In the genomic region with DNA sequence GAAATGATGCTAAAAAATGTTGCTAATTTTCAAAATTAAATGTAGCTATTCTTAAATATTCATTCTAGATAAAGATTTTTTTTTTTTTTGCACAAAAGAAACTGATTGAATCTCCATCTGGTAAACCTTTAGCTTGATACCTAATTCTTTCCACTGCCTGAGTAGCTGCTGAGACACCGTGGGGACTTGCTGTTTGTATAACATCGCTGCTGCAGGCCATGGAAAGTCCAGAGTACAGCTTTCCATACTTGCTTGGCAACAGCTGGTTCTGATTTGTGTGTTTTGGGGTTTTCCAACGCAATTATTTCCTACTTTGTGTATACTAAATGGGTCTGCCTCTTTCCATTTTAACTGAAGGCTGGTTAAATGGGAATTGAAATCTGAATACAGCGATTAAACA, we compare ENCODE assay signal across 15 mouse cellular contexts.
DNase-seq lines count a peak whose midpoint lies in the region; ATAC-seq lines count a peak whose summit lies in the region.
"Had no signal": no experiment of that assay in that cellular context is flagged by ENCODE, and none has a peak within 500 bp of the region (broad histone marks: within the 10 kb centered on the region; RNA-seq: fewer than 3 reads in every experiment).

No protein-coding gene starts in this region.

- no peaks in the 10 kb centered on the region for H3K9me3 ChIP-seq in hindbrain, embryonic 11.5 days (ENCODE audit: control insufficient read depth, low read length)
- H3K9me3 ChIP-seq in hindbrain, embryonic 13.5 days = no peaks in the 10 kb centered on the region
- H3K9me3 ChIP-seq in embryonic facial prominence, embryonic 14.5 days (ENCODE audit: control insufficient read depth, low read length) = no peaks in the 10 kb centered on the region
- no peaks in the 10 kb centered on the region for H3K9me3 ChIP-seq in limb, embryonic 13.5 days
- no peaks in the 10 kb centered on the region for H3K9me3 ChIP-seq in kidney, embryonic 16.5 days (ENCODE audit: low read length)
- H3K9me3 ChIP-seq: heart, embryonic 15.5 days; hindbrain, embryonic 15.5 days; lung, embryonic 15.5 days had no signal

- WGBS in hindbrain, embryonic 11.5 days = 60% methylated on average over 4 of the region's 4 CpGs
- WGBS in hindbrain, embryonic 13.5 days = 68% methylated on average over 4 of the region's 4 CpGs
- WGBS in embryonic facial prominence, embryonic 14.5 days = 20% methylated on average over 4 of the region's 4 CpGs
- WGBS in limb, embryonic 13.5 days = 13% methylated on average over 4 of the region's 4 CpGs
- 63% methylated on average over 4 of the region's 4 CpGs for WGBS in kidney, embryonic 16.5 days

- no peak overlapping the region for H3K9ac ChIP-seq in hindbrain, embryonic 11.5 days (ENCODE audit: low read depth, low read length)
- H3K9ac ChIP-seq in hindbrain, embryonic 13.5 days = no peak overlapping the region
- H3K9ac ChIP-seq in embryonic facial prominence, embryonic 14.5 days (ENCODE audit: low read depth, low read length) = no peak overlapping the region
- H3K9ac ChIP-seq in limb, embryonic 13.5 days = no peak overlapping the region
- no peak overlapping the region for H3K9ac ChIP-seq in kidney, embryonic 16.5 days (replicated peaks; ENCODE audit: low read length)
- H3K9ac ChIP-seq: heart, embryonic 15.5 days; hindbrain, embryonic 15.5 days; lung, embryonic 15.5 days had no signal

- H3K4me3 ChIP-seq in hindbrain, embryonic 11.5 days (ENCODE audit: low read depth, low read length) = no peak overlapping the region
- no peak overlapping the region for H3K4me3 ChIP-seq in hindbrain, embryonic 13.5 days
- H3K4me3 ChIP-seq in embryonic facial prominence, embryonic 14.5 days (ENCODE audit: low read depth, low read length) = no peak overlapping the region
- no peak overlapping the region for H3K4me3 ChIP-seq in limb, embryonic 13.5 days
- no peak overlapping the region for H3K4me3 ChIP-seq in kidney, embryonic 16.5 days (ENCODE audit: low read length)
- H3K4me3 ChIP-seq: heart, embryonic 15.5 days; hindbrain, embryonic 15.5 days; lung, embryonic 15.5 days had no signal

- peak; percentile 17 for DNase-seq in hindbrain, embryonic 11.5 days (ENCODE audit: low spot score)
- peak; percentile 51 for DNase-seq in embryo, embryonic 10 days (ENCODE audit: low spot score)
- peak; percentile 94 for DNase-seq in embryonic facial prominence, embryonic 14.5 days (ENCODE audit: low spot score)
- no peak for DNase-seq in kidney, postnatal 25 days
- DNase-seq: adrenal gland, postnatal 10 days; cerebellum, adult 8-10 months; kidney, adult 8-10 months; right cerebral cortex, postnatal 4 days had no signal

- no peak for ATAC-seq in hindbrain, embryonic 11.5 days (ENCODE audit: low FRiP score)
- ATAC-seq in hindbrain, embryonic 13.5 days (ENCODE audit: low FRiP score) = no peak
- ATAC-seq in embryonic facial prominence, embryonic 14.5 days (ENCODE audit: low read depth) = peak; percentile 30; the same call in 1 of the 2 replicates
- ATAC-seq in limb, embryonic 13.5 days (ENCODE audit: low FRiP score, low read depth) = peak; percentile 76; the same call in 1 of the 2 replicates
- no peak for ATAC-seq in kidney, embryonic 16.5 days (ENCODE audit: low FRiP score, low TSS enrichment)

- H3K36me3 ChIP-seq in hindbrain, embryonic 11.5 days (ENCODE audit: control insufficient read depth, insufficient read depth, low read length) = no peaks in the 10 kb centered on the region
- no peaks in the 10 kb centered on the region for H3K36me3 ChIP-seq in hindbrain, embryonic 13.5 days
- H3K36me3 ChIP-seq in embryonic facial prominence, embryonic 14.5 days (ENCODE audit: control insufficient read depth, insufficient read depth, low read length) = no peaks in the 10 kb centered on the region
- H3K36me3 ChIP-seq in limb, embryonic 13.5 days = no peaks in the 10 kb centered on the region
- H3K36me3 ChIP-seq in kidney, embryonic 16.5 days (ENCODE audit: insufficient read depth, low read length) = no peaks in the 10 kb centered on the region
- H3K36me3 ChIP-seq: heart, embryonic 15.5 days; hindbrain, embryonic 15.5 days; lung, embryonic 15.5 days had no signal

- H3K4me1 ChIP-seq in hindbrain, embryonic 11.5 days (replicated peaks; ENCODE audit: control insufficient read depth, insufficient read depth, low read length) = no peaks in the 10 kb centered on the region
- no peaks in the 10 kb centered on the region; the same call in 1 of the 2 replicates for H3K4me1 ChIP-seq in hindbrain, embryonic 13.5 days (replicated peaks)
- H3K4me1 ChIP-seq in embryonic facial prominence, embryonic 14.5 days (ENCODE audit: control insufficient read depth, insufficient read depth, low read length) = peaks cover 12% of the 10 kb centered on the region
- H3K4me1 ChIP-seq in limb, embryonic 13.5 days = peaks cover 17% of the 10 kb centered on the region
- H3K4me1 ChIP-seq in kidney, embryonic 16.5 days (ENCODE audit: insufficient read depth, low read length) = no peaks in the 10 kb centered on the region
- H3K4me1 ChIP-seq: heart, embryonic 15.5 days; lung, embryonic 15.5 days had no signal

- no peak overlapping the region for H3K4me2 ChIP-seq in hindbrain, embryonic 11.5 days (replicated peaks; ENCODE audit: low read depth, low read length)
- no peak overlapping the region for H3K4me2 ChIP-seq in hindbrain, embryonic 13.5 days
- no peak overlapping the region for H3K4me2 ChIP-seq in embryonic facial prominence, embryonic 14.5 days (ENCODE audit: low read depth, low read length)
- H3K4me2 ChIP-seq in limb, embryonic 13.5 days (replicated peaks) = no peak overlapping the region
- no peak overlapping the region for H3K4me2 ChIP-seq in kidney, embryonic 16.5 days (replicated peaks; ENCODE audit: low read depth, low read length)
- H3K4me2 ChIP-seq: heart, embryonic 15.5 days; hindbrain, embryonic 15.5 days; liver, embryonic 11.5 days; lung, embryonic 15.5 days had no signal

- H3K27ac ChIP-seq in hindbrain, embryonic 11.5 days (ENCODE audit: low read depth, low read length) = no peak overlapping the region
- H3K27ac ChIP-seq in hindbrain, embryonic 13.5 days = no peak overlapping the region
- peak overlapping the region; percentile 59 for H3K27ac ChIP-seq in embryonic facial prominence, embryonic 14.5 days (replicated peaks; ENCODE audit: low read depth, low read length)
- peak overlapping the region; percentile 61; the same call in 1 of the 2 replicates for H3K27ac ChIP-seq in limb, embryonic 13.5 days
- H3K27ac ChIP-seq in kidney, embryonic 16.5 days (ENCODE audit: low read length) = no peak overlapping the region
- H3K27ac ChIP-seq: heart, embryonic 15.5 days; lung, embryonic 15.5 days had no signal

- H3K27me3 ChIP-seq in hindbrain, embryonic 11.5 days (ENCODE audit: control insufficient read depth, insufficient read depth, low read length) = no peaks in the 10 kb centered on the region
- no peaks in the 10 kb centered on the region for H3K27me3 ChIP-seq in hindbrain, embryonic 13.5 days
- no peaks in the 10 kb centered on the region for H3K27me3 ChIP-seq in embryonic facial prominence, embryonic 14.5 days (replicated peaks; ENCODE audit: control insufficient read depth, insufficient read depth, low read length)
- H3K27me3 ChIP-seq in limb, embryonic 13.5 days = no peaks in the 10 kb centered on the region
- no peaks in the 10 kb centered on the region for H3K27me3 ChIP-seq in kidney, embryonic 16.5 days (ENCODE audit: insufficient read depth, low read length)
- H3K27me3 ChIP-seq: heart, embryonic 15.5 days; hindbrain, embryonic 15.5 days; lung, embryonic 15.5 days had no signal

Comparison
In these comparisons a context has a peak if more than half of its experiments do, and no peak if none do; other contexts are left out.
1. ATAC-seq: peak in embryonic facial prominence, embryonic 14.5 days (single experiment) and limb, embryonic 13.5 days (single experiment); none in hindbrain, embryonic 11.5 days (single experiment), hindbrain, embryonic 13.5 days (single experiment) and kidney, embryonic 16.5 days (single experiment).
2. DNase-seq: peak in hindbrain, embryonic 11.5 days (single experiment), embryo, embryonic 10 days (single experiment) and embryonic facial prominence, embryonic 14.5 days (single experiment); none in kidney, postnatal 25 days (0 of 2).
3. H3K27ac ChIP-seq: peak in embryonic facial prominence, embryonic 14.5 days (single experiment) and limb, embryonic 13.5 days (single experiment); none in hindbrain, embryonic 11.5 days (single experiment), hindbrain, embryonic 13.5 days (single experiment) and kidney, embryonic 16.5 days (single experiment).